Mouse (Mus musculus): Measurements from ENCODE around the gene Cbx2. TPM values are rescaled to one million over a fixed set of nuclear protein-coding genes. Genes with fewer than 3 reads are reported as not detected.
A peak's percentile ranks its signal among the peaks of the same experiment; 100 is the strongest.

The Cbx2 gene
- total RNA-seq, 2 experiments from 2014 or later = 3.2 to 3.4 TPM

DNA sequence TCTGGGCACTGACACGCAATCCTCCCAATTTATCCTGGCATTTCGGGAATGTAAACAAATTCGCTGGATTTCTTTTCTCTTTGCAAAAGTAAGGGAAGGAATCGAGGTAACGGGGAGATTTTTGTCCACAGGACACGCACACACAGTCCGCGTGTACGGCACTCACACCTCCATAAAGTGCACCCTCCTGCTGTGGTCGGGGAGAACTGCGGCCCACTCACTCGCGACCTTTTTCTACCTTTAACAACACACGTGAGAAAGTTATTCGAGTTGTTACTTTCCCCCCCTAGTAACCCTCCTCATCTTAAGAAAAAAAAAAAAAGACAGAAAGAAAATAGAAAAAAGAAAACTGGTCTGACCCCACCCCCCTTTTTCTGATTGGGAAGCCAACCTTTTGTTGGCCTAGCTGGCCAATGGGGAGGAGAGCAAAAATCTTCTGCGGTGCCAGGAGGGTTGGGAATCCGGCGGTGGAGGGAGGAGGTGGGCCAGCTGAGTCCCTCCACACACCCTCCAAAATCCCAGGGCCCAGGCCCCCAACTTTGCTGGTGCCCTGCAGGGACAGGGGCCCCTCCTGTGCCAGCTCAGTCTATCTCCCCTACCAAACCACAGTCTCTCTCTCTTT, 15.1 kb downstream of the Cbx2 start:
- no peak for DNase-seq (ENCODE audit: extremely low spot score in 1 of 2, low spot score in 2 of 2)
- intact Hi-C loops (cut with DNase I) = no loop called here
- Histone ChIP-seq H3K27ac (no peak overlapping the region), H3K4me3 (peak overlapping the region; percentile 48; the same call in 1 of the 2 replicates)
- no peak for TF ChIP-seq CTCF (IDR thresholded peaks at IDR 0.05)

- Histone ChIP-seq H3K4me3 (no peak overlapping the region), H3K27ac (no peak overlapping the region)
- no peak for TF ChIP-seq CTCF (IDR thresholded peaks at IDR 0.05)
- intact Hi-C loops (cut with DNase I) = no loop called here
- no peak for DNase-seq (ENCODE audit: extremely low spot score in 1 of 2, low spot score in 2 of 2)
Measured at GRCm38 (mm10) chr11:119038744-119039484, 16.2 kb downstream of the Cbx2 start.

- DNase-seq (ENCODE audit: extremely low spot score in 1 of 2, low spot score in 2 of 2) = no peak
- TF ChIP-seq CTCF (IDR thresholded peaks at IDR 0.05) = no peak
- peak overlapping the region; percentile 93 for H3K4me3 ChIP-seq
- H3K27ac ChIP-seq = peak overlapping the region; percentile 95
- intact Hi-C loops (cut with DNase I) = no loop called here
Measured at GRCm38 (mm10) chr11:119039732-119040512, 17.2 kb downstream of the Cbx2 start.

GRCm38 (mm10) chr11:119040600-119041324, 18.0 kb downstream of the Cbx2 start, which contains the start of gene Cbx8:
Gene Cbx8, minus strand, starts transcription at chr11:119040969.
- no peak for TF ChIP-seq CTCF (IDR thresholded peaks at IDR 0.05)
- intact Hi-C loops (cut with DNase I) = loop anchor here (1.0 kb wide), 2 partner anchors 18 to 45 kb away; partner anchors contain the start of gene Cbx2
- peak within 1 kb of the TSS; percentile 93 for H3K4me3 ChIP-seq

GRCm38 (mm10) chr11:119041325-119041716, 18.6 kb downstream of the Cbx2 start:
- DNase-seq (ENCODE audit: extremely low spot score in 1 of 2, low spot score in 2 of 2) = no peak
- H3K4me3 ChIP-seq = peak overlapping the region; percentile 93
- peak overlapping the region; percentile 88 for H3K27ac ChIP-seq
- TF ChIP-seq CTCF (IDR thresholded peaks at IDR 0.05) = no peak
- intact Hi-C loops (cut with DNase I) = loop anchor here (1.0 kb wide), 2 partner anchors 19 to 44 kb away; partner anchors contain the start of gene Cbx2

More at GRCm38 (mm10) chr11:119040600-119041324, 18.0 kb downstream of the Cbx2 start, which contains the start of gene Cbx8:
- peak; percentile 99 to 100 for DNase-seq (ENCODE audit: extremely low spot score in 1 of 2, low spot score in 2 of 2)
- H3K27ac ChIP-seq = peak within 1 kb of the TSS; percentile 95

DNA sequence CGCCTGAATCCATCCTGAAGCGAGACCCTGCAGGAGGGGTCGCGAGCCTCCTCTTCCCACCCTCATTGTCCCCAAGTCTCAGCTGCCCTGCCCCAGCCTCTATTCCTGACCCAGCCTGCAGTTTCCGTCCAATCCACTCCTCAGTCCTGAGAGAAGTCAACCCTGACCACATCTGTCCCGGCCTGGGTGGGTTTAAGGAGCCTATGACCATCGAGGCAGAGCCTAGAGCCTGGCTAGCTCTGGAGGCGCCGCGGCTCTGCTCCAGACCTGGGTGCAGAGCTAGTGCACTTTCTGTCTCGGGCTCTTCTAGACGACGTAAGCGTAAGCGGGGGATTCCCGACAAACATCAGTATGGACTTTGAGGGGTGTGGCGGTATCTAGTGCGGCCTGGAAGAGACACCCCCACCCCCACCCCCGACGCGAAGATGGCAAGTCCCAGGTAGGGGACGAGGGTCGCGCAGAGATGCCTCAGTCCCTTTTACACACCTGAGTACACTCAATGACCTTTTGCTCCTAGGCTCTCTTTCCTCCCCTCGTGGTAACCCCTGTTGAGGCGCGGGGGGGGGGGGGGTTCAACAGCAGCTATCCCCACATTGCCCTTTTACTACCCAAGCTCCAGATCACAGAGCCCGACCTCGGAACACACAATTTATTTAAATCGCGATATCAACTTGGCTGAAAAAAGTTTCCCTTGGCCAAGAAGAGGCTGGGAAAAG, 19.1 kb downstream of the Cbx2 start:
- TF ChIP-seq CTCF (IDR thresholded peaks at IDR 0.05) = no peak
- Histone ChIP-seq H3K27ac (no peak overlapping the region), H3K4me3 (peak overlapping the region; percentile 93)
- intact Hi-C loops (cut with DNase I) = loop anchor here (1.0 to 2.0 kb wide), 3 partner anchors 15 to 43 kb away; partner anchors contain the start of gene Cbx2
- DNase-seq (ENCODE audit: extremely low spot score in 1 of 2, low spot score in 2 of 2) = no peak

- intact Hi-C loops (cut with DNase I) = loop anchor here (2.0 kb wide), 1 partner anchor 14 kb away; no protein-coding TSS in a partner anchor
- DNase-seq (ENCODE audit: extremely low spot score in 1 of 2, low spot score in 2 of 2) = peak in 1 of 2 experiments; percentile 13
Measured at GRCm38 (mm10) chr11:119042466-119043272, 19.9 kb downstream of the Cbx2 start.

GRCm38 (mm10) chr11:119043273-119043540, 20.4 kb downstream of the Cbx2 start:
- H3K4me3 ChIP-seq = no peak overlapping the region
- no peak for DNase-seq (ENCODE audit: extremely low spot score in 1 of 2, low spot score in 2 of 2)
- intact Hi-C loops (cut with DNase I) = loop anchor here (2.0 kb wide), 1 partner anchor 14 kb away; no protein-coding TSS in a partner anchor
- no peak for TF ChIP-seq CTCF (IDR thresholded peaks at IDR 0.05)
- H3K27ac ChIP-seq = no peak overlapping the region

More at GRCm38 (mm10) chr11:119042466-119043272, 19.9 kb downstream of the Cbx2 start:
- no peak for TF ChIP-seq CTCF (IDR thresholded peaks at IDR 0.05)
- Histone ChIP-seq H3K27ac (no peak overlapping the region), H3K4me3 (no peak overlapping the region)

- DNase-seq (ENCODE audit: extremely low spot score in 1 of 2, low spot score in 2 of 2) = peak in 1 of 2 experiments; percentile 26
- peak; percentile 56 for TF ChIP-seq CTCF (IDR thresholded peaks at IDR 0.05)
- intact Hi-C loops (cut with DNase I) = loop anchor here (2.0 kb wide), 1 partner anchor 13 kb away; no protein-coding TSS in a partner anchor
- Histone ChIP-seq H3K27ac (no peak overlapping the region), H3K4me3 (no peak overlapping the region)
Measured at GRCm38 (mm10) chr11:119043761-119044550, 21.2 kb downstream of the Cbx2 start.

All from left cerebral cortex, adult 2 months (tissue).